Mouse (Mus musculus): ENCODE results near the gene Tmem94. TPM values are rescaled to one million over a fixed set of nuclear protein-coding genes. Genes with fewer than 3 reads are reported as not detected.

The Tmem94 gene
- polyA plus RNA-seq, 1 experiment from 2014 or later, result 28.9 TPM

- no peaks in the 10 kb centered on the region for H3K9me3 ChIP-seq (ENCODE audit: control insufficient read depth, low read length)
- H3K9ac ChIP-seq (ENCODE audit: low read length), result no peak overlapping the region
- ATAC-seq (replicated peaks; ENCODE audit: low FRiP score), result no peak
- WGBS, result 48% methylated on average over 11 of the region's 11 CpGs
- H3K4me2 ChIP-seq (ENCODE audit: low read depth, low read length, severe bottlenecking), result 0 out of 2 replicates have a peak overlapping the region, but pooled peaks have one; percentile 18
- 0 out of 2 replicates have a peak overlapping the region, but pooled peaks have one; percentile 37 for H3K27ac ChIP-seq (ENCODE audit: low read depth, low read length)
- H3K4me3 ChIP-seq (ENCODE audit: low read depth, low read length), result no peak overlapping the region
- peaks cover 28% of the 10 kb centered on the region for H3K4me1 ChIP-seq (replicated peaks; ENCODE audit: control insufficient read depth, insufficient read depth, low read length)
- H3K27me3 ChIP-seq (ENCODE audit: control insufficient read depth, insufficient read depth, low read length), result no peaks in the 10 kb centered on the region
- H3K36me3 ChIP-seq (ENCODE audit: control insufficient read depth, insufficient read depth, low read length), result peaks cover 4% of the 10 kb centered on the region; the same call in 1 of the 2 replicates
- DNase-seq (ENCODE audit: low spot score), result no peak
Measured at GRCm38 (mm10) chr11:115807971-115808370, 42.7 kb downstream of the Tmem94 start.

- H3K27ac ChIP-seq (ENCODE audit: low read depth, low read length), result peak overlapping the region; percentile 37; the same call in 1 of the 2 replicates
- peak; percentile 70 for DNase-seq (ENCODE audit: low spot score)
- no peaks in the 10 kb centered on the region for H3K27me3 ChIP-seq (ENCODE audit: control insufficient read depth, insufficient read depth, low read length)
- H3K36me3 ChIP-seq (ENCODE audit: control insufficient read depth, insufficient read depth, low read length), result peaks cover 3% of the 10 kb centered on the region; the same call in 1 of the 2 replicates
- H3K4me2 ChIP-seq (ENCODE audit: low read depth, low read length, severe bottlenecking), result peak overlapping the region; percentile 18; the same call in 1 of the 2 replicates
- no peak overlapping the region for H3K4me3 ChIP-seq (ENCODE audit: low read depth, low read length)
- H3K4me1 ChIP-seq (replicated peaks; ENCODE audit: control insufficient read depth, insufficient read depth, low read length), result peaks cover 28% of the 10 kb centered on the region
- WGBS, result 75% methylated on average over 10 of the region's 10 CpGs
- H3K9ac ChIP-seq (ENCODE audit: low read length), result peak overlapping the region; percentile 5
- ATAC-seq (replicated peaks; ENCODE audit: low FRiP score), result no peak
- no peaks in the 10 kb centered on the region for H3K9me3 ChIP-seq (ENCODE audit: control insufficient read depth, low read length)
Measured at GRCm38 (mm10) chr11:115808696-115809310, 43.6 kb downstream of the Tmem94 start.

GRCm38 (mm10) chr11:115809311-115809781 lies 44.1 kb downstream of the Tmem94 start:
- H3K9ac ChIP-seq (ENCODE audit: low read length), result no peak overlapping the region
- H3K4me2 ChIP-seq (ENCODE audit: low read depth, low read length, severe bottlenecking), result no peak overlapping the region
- peaks cover 31% of the 10 kb centered on the region for H3K4me1 ChIP-seq (replicated peaks; ENCODE audit: control insufficient read depth, insufficient read depth, low read length)
- no peaks in the 10 kb centered on the region for H3K27me3 ChIP-seq (ENCODE audit: control insufficient read depth, insufficient read depth, low read length)
- no peaks in the 10 kb centered on the region for H3K9me3 ChIP-seq (ENCODE audit: control insufficient read depth, low read length)
- H3K27ac ChIP-seq (ENCODE audit: low read depth, low read length), result no peak overlapping the region; the same call in none of the 2 replicates
- WGBS, result 76% methylated on average over 8 of the region's 8 CpGs
- no peak for DNase-seq (ENCODE audit: low spot score)
- H3K4me3 ChIP-seq (ENCODE audit: low read depth, low read length), result no peak overlapping the region
- peaks cover 3% of the 10 kb centered on the region; the same call in 1 of the 2 replicates for H3K36me3 ChIP-seq (ENCODE audit: control insufficient read depth, insufficient read depth, low read length)
- ATAC-seq (replicated peaks; ENCODE audit: low FRiP score), result no peak

- H3K9ac ChIP-seq (ENCODE audit: low read length), result no peak overlapping the region
- no peak overlapping the region for H3K4me3 ChIP-seq (ENCODE audit: low read depth, low read length)
- no peaks in the 10 kb centered on the region for H3K9me3 ChIP-seq (ENCODE audit: control insufficient read depth, low read length)
- H3K4me2 ChIP-seq (ENCODE audit: low read depth, low read length, severe bottlenecking), result peak overlapping the region; percentile 12; the same call in 1 of the 2 replicates
- H3K4me1 ChIP-seq (replicated peaks; ENCODE audit: control insufficient read depth, insufficient read depth, low read length), result peaks cover 31% of the 10 kb centered on the region
- H3K27ac ChIP-seq (ENCODE audit: low read depth, low read length), result no peak overlapping the region
- no peaks in the 10 kb centered on the region; the same call in 1 of the 2 replicates for H3K36me3 ChIP-seq (ENCODE audit: control insufficient read depth, insufficient read depth, low read length)
- no peak for ATAC-seq (replicated peaks; ENCODE audit: low FRiP score)
- no peak for DNase-seq (ENCODE audit: low spot score)
- no peaks in the 10 kb centered on the region for H3K27me3 ChIP-seq (ENCODE audit: control insufficient read depth, insufficient read depth, low read length)
- WGBS, result 88% methylated on average over 14 of the region's 14 CpGs
Measured at GRCm38 (mm10) chr11:115810377-115810776, 45.1 kb downstream of the Tmem94 start.

- no peaks in the 10 kb centered on the region for H3K27me3 ChIP-seq (ENCODE audit: control insufficient read depth, insufficient read depth, low read length)
- 90% methylated on average over 20 of the region's 20 CpGs for WGBS
- H3K9me3 ChIP-seq (ENCODE audit: control insufficient read depth, low read length), result no peaks in the 10 kb centered on the region
- H3K4me3 ChIP-seq (ENCODE audit: low read depth, low read length), result peak overlapping the region; percentile 91
- peaks cover 33% of the 10 kb centered on the region for H3K4me1 ChIP-seq (replicated peaks; ENCODE audit: control insufficient read depth, insufficient read depth, low read length)
- peak overlapping the region; percentile 84 for H3K4me2 ChIP-seq (ENCODE audit: low read depth, low read length, severe bottlenecking)
- no peak overlapping the region for H3K27ac ChIP-seq (ENCODE audit: low read depth, low read length)
- peak overlapping the region; percentile 87 for H3K9ac ChIP-seq (ENCODE audit: low read length)
- H3K36me3 ChIP-seq (ENCODE audit: control insufficient read depth, insufficient read depth, low read length), result no peaks in the 10 kb centered on the region; the same call in 1 of the 2 replicates
- DNase-seq (ENCODE audit: low spot score), result no peak
- no peak for ATAC-seq (replicated peaks; ENCODE audit: low FRiP score)
Measured at GRCm38 (mm10) chr11:115811381-115812093, 46.3 kb downstream of the Tmem94 start.

GRCm38 (mm10) chr11:115812095-115812494 lies 46.9 kb downstream of the Tmem94 start:
- Histone ChIP-seq H3K27ac (ENCODE audit: low read depth, low read length) (no peak overlapping the region), H3K36me3 (ENCODE audit: control insufficient read depth, insufficient read depth, low read length) (no peaks in the 10 kb centered on the region; the same call in 1 of the 2 replicates)
- no peak for ATAC-seq (replicated peaks; ENCODE audit: low FRiP score)

GRCm38 (mm10) chr11:115812533-115813420 lies 47.5 kb downstream of the Tmem94 start:
- whole genome bisulfite sequencing, result 4% methylated on average over 28 of the region's 28 CpGs
- ATAC-seq (replicated peaks; ENCODE audit: low FRiP score), result peak; percentile 39
- Histone ChIP-seq H3K4me3 (ENCODE audit: low read depth, low read length) (peak overlapping the region; percentile 91), H3K4me2 (ENCODE audit: low read depth, low read length, severe bottlenecking) (peak overlapping the region; percentile 84), H3K9ac (ENCODE audit: low read length) (peak overlapping the region; percentile 87), H3K36me3 (ENCODE audit: control insufficient read depth, insufficient read depth, low read length) (no peaks in the 10 kb centered on the region; the same call in 1 of the 2 replicates), H3K4me1 (replicated peaks; ENCODE audit: control insufficient read depth, insufficient read depth, low read length) (peaks cover 28% of the 10 kb centered on the region), H3K9me3 (ENCODE audit: control insufficient read depth, low read length) (no peaks in the 10 kb centered on the region), H3K27ac (ENCODE audit: low read depth, low read length) (peak overlapping the region; percentile 59), H3K27me3 (ENCODE audit: control insufficient read depth, insufficient read depth, low read length) (no peaks in the 10 kb centered on the region)
- DNase-seq (ENCODE audit: low spot score), result peak; percentile 83

More at GRCm38 (mm10) chr11:115812095-115812494, 46.9 kb downstream of the Tmem94 start:
- DNase-seq (ENCODE audit: low spot score), result no peak
- Histone ChIP-seq H3K9ac (ENCODE audit: low read length) (peak overlapping the region; percentile 87), H3K4me1 (replicated peaks; ENCODE audit: control insufficient read depth, insufficient read depth, low read length) (peaks cover 33% of the 10 kb centered on the region), H3K9me3 (ENCODE audit: control insufficient read depth, low read length) (no peaks in the 10 kb centered on the region), H3K4me2 (ENCODE audit: low read depth, low read length, severe bottlenecking) (peak overlapping the region; percentile 84), H3K4me3 (ENCODE audit: low read depth, low read length) (peak overlapping the region; percentile 91), H3K27me3 (ENCODE audit: control insufficient read depth, insufficient read depth, low read length) (no peaks in the 10 kb centered on the region)
- WGBS, result 53% methylated on average over 7 of the region's 7 CpGs
